Mouse (Mus musculus): ENCODE measurements around the gene Bmp2.

The Bmp2 gene

GRCm38 (mm10) chr2:133565995-133566710 lies 14.2 kb downstream of the Bmp2 start:
- no peak for DNase-seq

GRCm38 (mm10) chr2:133591562-133592255 lies 39.8 kb downstream of the Bmp2 start:
- DNase-seq, result no peak

All from retina, postnatal 1 day (tissue).